Mouse (Mus musculus): Measurements from ENCODE around the gene Mrpl16. TPM values are rescaled to one million over a fixed set of nuclear protein-coding genes. Genes with fewer than 3 reads are reported as not detected.

Gene Mrpl16
- polyA plus RNA-seq, 2 experiments, result 27.7 to 43.9 TPM

DNA sequence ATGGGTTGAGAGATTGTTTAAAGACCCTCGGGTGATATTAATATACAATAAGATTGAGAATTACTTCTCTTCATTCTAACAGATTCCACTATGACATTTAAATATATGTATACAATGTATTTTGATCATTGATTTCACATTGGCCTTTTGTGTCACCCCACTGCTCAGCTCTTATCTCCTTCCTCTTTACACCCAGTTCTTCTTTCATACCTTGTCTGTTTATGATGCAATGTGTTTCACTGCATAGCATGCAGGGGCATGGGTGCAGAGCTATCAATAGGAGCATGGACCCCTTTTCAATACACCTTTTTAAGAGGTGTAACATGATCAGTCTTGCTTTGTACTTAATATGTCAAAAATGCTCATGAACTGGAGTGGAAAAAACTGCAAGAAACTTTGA is 39.9 kb upstream of the Mrpl16 start:
- Histone ChIP-seq H3K27me3 (ENCODE audit: control insufficient read depth, insufficient read depth, low read length) (no peaks in the 10 kb centered on the region), H3K4me3 (ENCODE audit: insufficient read depth in 1 of 2, low read depth in 2 of 2, low read length in 2 of 2) (no peak overlapping the region), H3K36me3 (replicated peaks; ENCODE audit: control insufficient read depth, insufficient read depth, low read depth) (no peaks in the 10 kb centered on the region), H3K4me2 (ENCODE audit: low read depth) (no peak overlapping the region), H3K9me3 (ENCODE audit: control insufficient read depth, low read length) (no peaks in the 10 kb centered on the region), H3K9ac (replicated peaks) (no peak overlapping the region), H3K4me1 (replicated peaks; ENCODE audit: control insufficient read depth in 2 of 2, insufficient read depth in 2 of 2, low read length in 1 of 2) (peaks cover 11 to 14% of the 10 kb centered on the region in 2 experiments), H3K27ac (no peak overlapping the region)
- TF ChIP-seq CTCF (IDR thresholded peaks at IDR 0.05; ENCODE audit: low read depth), result no peak
- DNase-seq (ENCODE audit: low read depth in 3 of 3, low spot score in 3 of 3) (no peak), ATAC-seq (ENCODE audit: insufficient read depth) (no peak)
- WGBS (ENCODE audit: insufficient replicate concordance), result 44% methylated on average over 1 of the region's 1 CpGs

DNA sequence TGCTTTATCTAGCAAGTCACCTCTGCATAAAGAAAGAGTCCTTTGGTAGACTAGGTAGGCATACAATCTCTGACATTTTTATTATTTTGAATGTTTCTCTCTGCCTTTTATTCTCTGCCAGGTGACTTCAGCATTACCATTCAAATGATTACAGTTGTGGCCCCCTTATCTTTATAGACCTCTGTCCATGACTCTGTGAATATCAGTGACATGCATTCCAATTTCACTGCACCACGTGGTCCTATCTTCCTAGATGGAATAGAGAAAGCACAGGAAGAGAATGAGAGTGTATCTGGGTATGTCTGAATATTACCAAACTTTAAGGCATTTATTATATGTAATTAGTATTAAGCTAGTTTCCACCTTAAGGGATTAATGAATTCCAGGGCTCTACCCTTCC is 33.7 kb upstream of the Mrpl16 start:
- peaks cover 3 to 5% of the 10 kb centered on the region in 2 experiments; a peak in 3 of 4 replicates for H3K4me1 ChIP-seq (replicated peaks; ENCODE audit: control insufficient read depth in 2 of 2, insufficient read depth in 2 of 2, low read length in 1 of 2)
- peak; percentile 66; the same call in 1 of the 2 replicates for ATAC-seq (ENCODE audit: insufficient read depth)

DNA sequence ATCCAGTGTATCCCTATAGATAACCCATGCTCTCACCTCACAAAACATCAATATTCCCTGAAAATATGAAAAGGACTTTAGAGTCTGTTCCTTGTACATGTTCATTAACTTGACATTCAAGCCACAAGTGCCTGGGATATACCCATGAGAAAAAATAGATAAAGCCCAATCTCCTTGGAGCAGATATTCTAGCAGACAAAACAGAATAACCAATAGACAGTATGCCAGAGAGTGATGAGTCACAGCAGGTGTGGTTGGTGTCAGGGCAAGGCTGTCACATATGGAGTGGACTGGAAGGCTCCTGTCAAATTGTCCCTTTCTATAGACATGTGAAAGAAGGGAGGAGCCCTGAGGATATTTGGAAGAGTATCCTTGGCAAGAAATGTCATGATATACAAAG is 24.5 kb upstream of the Mrpl16 start:
- no peak overlapping the region for H3K27ac ChIP-seq
- H3K4me3 ChIP-seq (ENCODE audit: insufficient read depth in 1 of 2, low read depth in 2 of 2, low read length in 2 of 2), result no peak overlapping the region
- no peaks in the 10 kb centered on the region for H3K36me3 ChIP-seq (replicated peaks; ENCODE audit: control insufficient read depth, insufficient read depth, low read depth)
- TF ChIP-seq CTCF (IDR thresholded peaks at IDR 0.05; ENCODE audit: low read depth) (no peak), EP300 (IDR thresholded peaks at IDR 0.05; ENCODE audit: low read depth) (peak; percentile 71)
- H3K4me2 ChIP-seq (ENCODE audit: low read depth), result 0 out of 2 replicates have a peak overlapping the region, but pooled peaks have one; percentile 2
- no peaks in the 10 kb centered on the region for H3K27me3 ChIP-seq (ENCODE audit: control insufficient read depth, insufficient read depth, low read length)
- peaks cover 9 to 10% of the 10 kb centered on the region in 2 experiments; a peak in 3 of 4 replicates for H3K4me1 ChIP-seq (replicated peaks; ENCODE audit: control insufficient read depth in 2 of 2, insufficient read depth in 2 of 2, low read length in 1 of 2)
- H3K9me3 ChIP-seq (ENCODE audit: control insufficient read depth, low read length), result no peaks in the 10 kb centered on the region
- H3K9ac ChIP-seq (replicated peaks), result no peak overlapping the region
- ATAC-seq (ENCODE audit: insufficient read depth) (peak; percentile 87), DNase-seq (ENCODE audit: low read depth in 3 of 3, low spot score in 3 of 3) (peak in 2 of 3 experiments; percentile 23 to 31)

More for the DNA sequence above, 33.7 kb upstream of the Mrpl16 start:
- Histone ChIP-seq H3K36me3 (replicated peaks; ENCODE audit: control insufficient read depth, insufficient read depth, low read depth) (no peaks in the 10 kb centered on the region), H3K4me3 (ENCODE audit: insufficient read depth in 1 of 2, low read depth in 2 of 2, low read length in 2 of 2) (no peak overlapping the region), H3K27me3 (ENCODE audit: control insufficient read depth, insufficient read depth, low read length) (no peaks in the 10 kb centered on the region), H3K9ac (replicated peaks) (no peak overlapping the region), H3K9me3 (ENCODE audit: control insufficient read depth, low read length) (no peaks in the 10 kb centered on the region), H3K27ac (no peak overlapping the region), H3K4me2 (ENCODE audit: low read depth) (no peak overlapping the region)
- 13% methylated on average over 1 of the region's 1 CpGs for WGBS (ENCODE audit: insufficient replicate concordance)
- 0 out of 2 replicates have a peak, but pooled peaks have one; percentile 45 for TF ChIP-seq EP300 (IDR thresholded peaks at IDR 0.05; ENCODE audit: low read depth)
- no peak for TF ChIP-seq CTCF (IDR thresholded peaks at IDR 0.05; ENCODE audit: low read depth)
- peak in 2 of 3 experiments; percentile 6 to 12 for DNase-seq (ENCODE audit: low read depth in 3 of 3, low spot score in 3 of 3)

DNA sequence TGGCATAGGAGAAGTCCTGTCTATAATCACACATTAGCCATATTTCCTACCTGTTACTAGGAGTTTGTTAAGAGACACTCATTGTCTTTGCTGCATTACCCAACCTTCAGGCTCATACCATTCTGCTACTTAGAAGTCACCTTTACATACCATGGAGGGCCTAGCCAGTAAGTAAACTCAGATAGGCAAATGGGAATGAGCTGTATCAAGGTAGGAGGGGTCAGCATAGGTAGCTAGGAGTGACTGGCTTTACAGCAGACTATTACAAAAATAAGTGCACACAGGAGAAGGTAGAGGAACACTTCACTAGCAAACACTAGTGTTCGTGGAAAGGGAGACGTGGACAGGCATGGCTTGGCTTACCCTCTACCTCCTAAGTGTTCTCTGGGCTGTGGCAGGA is 22.9 kb upstream of the Mrpl16 start, which contains the start of gene Gif:
Gif (plus strand) TSS at position 257 of the 400 bp plus-strand sequence.
- no peak for TF ChIP-seq EP300 (IDR thresholded peaks at IDR 0.05; ENCODE audit: low read depth)
- no peak for TF ChIP-seq CTCF (IDR thresholded peaks at IDR 0.05; ENCODE audit: low read depth)
- H3K9ac ChIP-seq (replicated peaks), result no peak within 1 kb of the TSS
- H3K4me1 ChIP-seq (replicated peaks; ENCODE audit: control insufficient read depth in 2 of 2, insufficient read depth in 2 of 2, low read length in 1 of 2), result peaks cover 9 to 10% of the 10 kb centered on the region in 2 experiments; a peak in 3 of 4 replicates
- no peak within 1 kb of the TSS for H3K4me3 ChIP-seq (ENCODE audit: insufficient read depth in 1 of 2, low read depth in 2 of 2, low read length in 2 of 2)
- H3K36me3 ChIP-seq (replicated peaks; ENCODE audit: control insufficient read depth, insufficient read depth, low read depth), result no peaks in the 10 kb centered on the region
- no peaks in the 10 kb centered on the region for H3K27me3 ChIP-seq (ENCODE audit: control insufficient read depth, insufficient read depth, low read length)
- no peak within 1 kb of the TSS for H3K27ac ChIP-seq
- DNase-seq (ENCODE audit: low read depth in 3 of 3, low spot score in 3 of 3) (no peak), ATAC-seq (ENCODE audit: insufficient read depth) (no peak)
- 76% methylated on average over 2 of the region's 2 CpGs for WGBS (ENCODE audit: insufficient replicate concordance)
- H3K9me3 ChIP-seq (ENCODE audit: control insufficient read depth, low read length), result no peaks in the 10 kb centered on the region
- no peak within 1 kb of the TSS for H3K4me2 ChIP-seq (ENCODE audit: low read depth)

DNA sequence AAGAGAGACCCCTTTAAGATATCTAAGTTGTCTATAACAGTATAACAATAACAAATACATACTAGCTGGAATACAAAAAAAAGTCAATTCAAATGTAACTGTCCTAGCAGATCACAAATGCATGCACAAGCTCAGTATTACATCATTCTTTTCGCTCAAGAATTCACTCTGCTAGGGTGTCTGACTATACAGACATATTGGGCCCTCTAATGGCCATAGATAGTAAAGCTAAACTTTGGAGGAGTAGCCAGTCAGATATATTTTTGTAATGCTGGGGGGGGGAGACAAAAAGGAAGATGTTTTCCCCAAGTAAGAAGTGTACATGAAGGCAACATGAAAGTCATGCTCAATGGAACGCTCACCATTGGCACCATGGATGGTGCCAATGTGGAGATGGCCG is 5.1 kb upstream of the Mrpl16 start:
- 65% methylated on average over 3 of the region's 3 CpGs for WGBS (ENCODE audit: insufficient replicate concordance)
- H3K9ac ChIP-seq (replicated peaks), result no peak overlapping the region
- no peaks in the 10 kb centered on the region for H3K36me3 ChIP-seq (replicated peaks; ENCODE audit: control insufficient read depth, insufficient read depth, low read depth)
- no peak overlapping the region for H3K4me3 ChIP-seq (ENCODE audit: insufficient read depth in 1 of 2, low read depth in 2 of 2, low read length in 2 of 2)
- TF ChIP-seq CTCF (IDR thresholded peaks at IDR 0.05; ENCODE audit: low read depth) (peak; percentile 30; the same call in 1 of the 2 replicates), EP300 (IDR thresholded peaks at IDR 0.05; ENCODE audit: low read depth) (no peak)
- DNase-seq (ENCODE audit: low read depth in 3 of 3, low spot score in 3 of 3), result no peak
- no peaks in the 10 kb centered on the region for H3K9me3 ChIP-seq (ENCODE audit: control insufficient read depth, low read length)
- H3K27ac ChIP-seq, result no peak overlapping the region
- no peaks in the 10 kb centered on the region for H3K27me3 ChIP-seq (ENCODE audit: control insufficient read depth, insufficient read depth, low read length)
- H3K4me2 ChIP-seq (ENCODE audit: low read depth), result no peak overlapping the region
- peaks cover 0 to 2% of the 10 kb centered on the region in 2 experiments; a peak in 1 of 4 replicates for H3K4me1 ChIP-seq (replicated peaks; ENCODE audit: control insufficient read depth in 2 of 2, insufficient read depth in 2 of 2, low read length in 1 of 2)
- no peak for ATAC-seq (ENCODE audit: insufficient read depth)
